Mouse (Mus musculus) ES-E14 (cell line): ENCODE results near the gene Vmn1r4. TPM values are rescaled to one million over a fixed set of nuclear protein-coding genes. Genes with fewer than 3 reads are reported as not detected.

Experiments used
- DNase-seq: peaks from one replicate; pipeline ENCODE4 v3.0.0-alpha.2; 2013; ENCODE audit warnings: low read depth, low spot score
- H3K27ac ChIP-seq: 2 replicates; pipeline ENCODE4 v1.5.1; 2012; ENCODE audit warnings: low read depth, mild to moderate bottlenecking, low read length, moderate library complexity, mixed read lengths; ENCODE audit not compliant: poor library complexity, insufficient read depth, severe bottlenecking
- H3K36me3 ChIP-seq: 2 replicates; pipeline ENCODE4 v1.6.1; 2012; ENCODE audit warnings: mild to moderate bottlenecking, low read length, moderate library complexity, mixed read lengths; ENCODE audit not compliant: control insufficient read depth, poor library complexity, insufficient read depth, severe bottlenecking
- H3K4me1 ChIP-seq, 2 experiments: fragments of 150-350 bp in 1 of 2; sonication (generic) in 1 of 2; 2 replicates each; pipeline ENCODE4 v1.6.1; 2012; ENCODE audit warnings: low read length in 2 of 2, mild to moderate bottlenecking in 1 of 2, mixed read lengths in 1 of 2; ENCODE audit not compliant: control insufficient read depth in 2 of 2, insufficient read depth in 2 of 2, poor library complexity in 1 of 2
- H3K4me3 ChIP-seq, 2 experiments: fragments of 150-350 bp in 1 of 2; sonication (generic) in 1 of 2; 2 replicates each; pipeline ENCODE4 v1.5.1; 2012; ENCODE audit warnings: low read length in 2 of 2, low read depth in 1 of 2, mild to moderate bottlenecking in 1 of 2, mixed read lengths in 1 of 2; ENCODE audit not compliant: insufficient read depth in 1 of 2, poor library complexity in 1 of 2, severe bottlenecking in 1 of 2
- H3K9ac ChIP-seq: 2 replicates; pipeline ENCODE4 v1.6.1; 2012; ENCODE audit warnings: low read depth, mild to moderate bottlenecking, low read length, mixed read lengths; ENCODE audit not compliant: poor library complexity, insufficient read depth, severe bottlenecking
- H3K9me3 ChIP-seq: fragments of 150-350 bp; sonication (generic); 2 replicates; pipeline ENCODE4 v1.6.1; 2012; ENCODE audit warnings: low read depth, mild to moderate bottlenecking, low read length; ENCODE audit not compliant: control insufficient read depth, insufficient read depth
- CHD2 ChIP-seq: IDR thresholded peaks from 2 replicates; pipeline ENCODE4 v1.6.1; 2014; ENCODE audit warnings: mild to moderate bottlenecking, low read depth, low read length, inconsistent platforms
- HCFC1 ChIP-seq: IDR thresholded peaks from 2 replicates; pipeline ENCODE4 v1.6.1; 2012; ENCODE audit warnings: low read length, inconsistent platforms, borderline replicate concordance; ENCODE audit not compliant: insufficient read depth
- MAFK ChIP-seq: IDR thresholded peaks from 2 replicates; pipeline ENCODE4 v1.6.1; 2014; ENCODE audit warnings: mild to moderate bottlenecking, low read depth, low read length, inconsistent platforms; ENCODE audit not compliant: insufficient read depth
- ZC3H11A ChIP-seq: IDR thresholded peaks from 2 replicates; pipeline ENCODE4 v1.6.1; 2012; ENCODE audit warnings: low read depth, mild to moderate bottlenecking, inconsistent platforms, low read length, borderline replicate concordance
- ZNF384 ChIP-seq: IDR thresholded peaks from 2 replicates; pipeline ENCODE4 v1.6.1; 2012; ENCODE audit warnings: low read depth, low read length, inconsistent platforms
- in situ Hi-C, 2 experiments: fragments of 600-800 bp; cut with MboI; formaldehyde crosslinking; loops; one replicate each; pipeline ENCODE4 v1.15.1; 2025; ENCODE audit warnings: low sequenced_read_pairs in 2 of 2, inconsistent platforms in 1 of 2; ENCODE audit not compliant: unreplicated experiment in 2 of 2
- total RNA-seq: library from RNA; depleted of rRNA; stranded (reverse); fragments of 300-350 nt; gene quantifications from 2 replicates; pipeline ENCODE4 v1.2.3, GENCODE M21; 2012

Gene Vmn1r4
- total RNA-seq, 1 experiment: 0.36 TPM

GRCm38 (mm10) chr6:56888561-56888960, 35.3 kb upstream of the Vmn1r4 start:
- DNase-seq: no peak
- in situ Hi-C loops: no loop called here
- Histone ChIP-seq H3K4me1 (no peaks in the 10 kb centered on the region), H3K9ac (no peak overlapping the region), H3K9me3 (no peaks in the 10 kb centered on the region), H3K4me3 (no peak overlapping the region), H3K36me3 (peaks cover 2% of the 10 kb centered on the region), H3K27ac (no peak overlapping the region)
- no peak for TF ChIP-seq ZNF384
- no peak for TF ChIP-seq ZC3H11A
- no peak for TF ChIP-seq CHD2
- TF ChIP-seq MAFK: no peak
- no peak for TF ChIP-seq HCFC1

GRCm38 (mm10) chr6:56890762-56891161, 33.1 kb upstream of the Vmn1r4 start:
- no peak for DNase-seq
- Histone ChIP-seq H3K4me1 (no peaks in the 10 kb centered on the region), H3K27ac (no peak overlapping the region), H3K36me3 (peaks cover 2% of the 10 kb centered on the region), H3K9ac (no peak overlapping the region), H3K4me3 (no peak overlapping the region), H3K9me3 (no peaks in the 10 kb centered on the region)
- no peak for TF ChIP-seq CHD2
- TF ChIP-seq ZC3H11A: no peak
- TF ChIP-seq HCFC1: no peak
- TF ChIP-seq MAFK: no peak
- no peak for TF ChIP-seq ZNF384
- in situ Hi-C loops: no loop called here

GRCm38 (mm10) chr6:56899601-56900000, 24.2 kb upstream of the Vmn1r4 start:
- no peak for DNase-seq
- Histone ChIP-seq H3K9me3 (no peaks in the 10 kb centered on the region), H3K27ac (no peak overlapping the region), H3K36me3 (no peaks in the 10 kb centered on the region), H3K9ac (no peak overlapping the region), H3K4me3 (no peak overlapping the region), H3K4me1 (no peaks in the 10 kb centered on the region)
- TF ChIP-seq ZC3H11A (no peak), MAFK (no peak), ZNF384 (no peak), CHD2 (no peak)
- in situ Hi-C loops: no loop called here

GRCm38 (mm10) chr6:56901336-56901735, 22.5 kb upstream of the Vmn1r4 start:
- no peak for TF ChIP-seq ZC3H11A
- no peak for TF ChIP-seq HCFC1
- no peak for TF ChIP-seq MAFK
- TF ChIP-seq CHD2: no peak
- no peak for TF ChIP-seq ZNF384
- Histone ChIP-seq H3K4me1 (no peaks in the 10 kb centered on the region), H3K9ac (no peak overlapping the region), H3K4me3 (no peak overlapping the region), H3K36me3 (no peaks in the 10 kb centered on the region), H3K27ac (no peak overlapping the region), H3K9me3 (no peaks in the 10 kb centered on the region)
- in situ Hi-C loops: loop anchor here in 1 of 2 experiments (10.0 kb wide), 1 partner anchor 97 kb away; no protein-coding TSS in a partner anchor
- DNase-seq: no peak
